Mouse (Mus musculus): ENCODE data around the gene Sh2d6.

Sh2d6 gene

GRCm38 (mm10) chr6:72534035-72534809 is 12.7 kb upstream of the Sh2d6 start:
- DNase-seq = peak; percentile 84

GRCm38 (mm10) chr6:72533555-72533954 is 12.0 kb upstream of the Sh2d6 start:
- peak; percentile 64 for DNase-seq

- no peak for DNase-seq
Observed at GRCm38 (mm10) chr6:72532580-72532979, 11.1 kb upstream of the Sh2d6 start.

DNA sequence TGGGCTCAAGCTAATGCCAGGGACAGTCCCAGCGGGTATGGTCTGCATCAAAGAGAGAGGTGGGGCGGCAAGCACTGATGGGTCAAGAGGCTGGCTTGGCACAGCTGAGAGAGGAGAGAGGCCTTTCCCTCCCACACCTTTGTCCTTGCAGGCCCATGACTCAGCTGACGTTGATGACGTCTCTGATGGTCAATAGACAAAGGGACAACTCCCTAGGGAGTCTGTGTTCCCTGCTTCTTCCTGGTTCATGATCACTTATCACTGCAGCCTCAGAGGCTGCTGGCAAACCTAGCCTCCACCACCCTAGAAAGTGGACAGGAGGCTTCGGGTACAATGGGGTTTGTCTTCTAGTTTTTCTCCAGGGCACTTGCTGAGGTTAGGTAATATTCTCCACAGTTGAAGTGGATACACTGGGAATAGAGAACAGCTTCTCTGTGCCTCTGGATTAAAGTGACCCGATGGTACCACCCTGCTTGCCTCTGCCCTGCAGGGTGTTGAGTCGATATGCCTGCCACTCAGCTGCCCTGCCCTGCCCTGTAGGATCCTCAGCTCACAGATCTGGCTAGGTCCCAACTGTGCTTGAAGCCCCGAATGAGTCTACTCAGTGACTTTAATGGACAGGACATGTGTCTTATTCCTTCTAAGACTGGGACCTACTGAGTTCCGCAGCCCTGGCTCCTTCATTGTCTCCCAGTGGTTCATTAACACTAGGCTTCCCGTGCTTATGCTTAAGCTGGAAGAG is 7.1 kb upstream of the Sh2d6 start:
- DNase-seq = no peak

GRCm38 (mm10) chr6:72527070-72527469 is 5.6 kb upstream of the Sh2d6 start:
- no peak for DNase-seq

DNA sequence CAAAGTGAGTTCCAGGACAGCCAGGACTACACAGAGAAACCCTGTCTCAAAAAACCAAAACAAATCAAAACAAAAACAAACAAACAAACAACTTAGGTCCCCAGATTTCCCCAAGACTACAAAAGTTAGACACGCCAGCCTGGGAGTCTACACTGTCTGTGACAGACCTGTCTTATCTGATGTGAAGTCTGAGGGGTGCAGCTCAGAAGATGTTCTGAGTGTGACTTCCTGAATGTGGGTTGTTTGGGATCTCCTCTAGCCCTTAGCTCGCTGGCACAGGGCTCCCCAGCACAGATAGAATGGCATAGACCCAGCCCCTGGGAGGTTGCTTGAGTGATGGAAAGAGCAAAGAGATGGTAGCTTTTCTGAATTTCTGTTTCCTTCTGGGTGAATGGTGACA is 2.7 kb upstream of the Sh2d6 start:
- no peak for DNase-seq

DNA sequence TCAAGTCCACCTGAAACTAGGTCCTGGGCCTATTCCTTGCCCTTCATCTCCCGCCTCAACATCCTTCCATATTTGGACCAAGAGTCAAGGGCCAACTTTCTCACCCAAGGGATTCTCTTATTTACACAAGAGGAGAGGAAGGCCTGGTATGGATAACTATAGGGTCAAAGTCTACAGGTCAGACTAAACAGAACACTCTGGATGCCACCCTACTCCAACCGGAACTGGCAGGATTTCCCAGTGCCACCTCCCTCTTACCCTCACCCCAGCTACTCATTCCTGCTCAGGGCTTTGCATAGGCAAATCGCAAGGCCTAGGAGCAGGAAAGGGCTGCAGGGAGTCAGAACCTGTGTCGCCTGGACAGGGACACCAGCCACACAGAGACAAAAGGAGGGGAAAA is 1.7 kb upstream of the Sh2d6 start:
- DNase-seq = no peak

DNA sequence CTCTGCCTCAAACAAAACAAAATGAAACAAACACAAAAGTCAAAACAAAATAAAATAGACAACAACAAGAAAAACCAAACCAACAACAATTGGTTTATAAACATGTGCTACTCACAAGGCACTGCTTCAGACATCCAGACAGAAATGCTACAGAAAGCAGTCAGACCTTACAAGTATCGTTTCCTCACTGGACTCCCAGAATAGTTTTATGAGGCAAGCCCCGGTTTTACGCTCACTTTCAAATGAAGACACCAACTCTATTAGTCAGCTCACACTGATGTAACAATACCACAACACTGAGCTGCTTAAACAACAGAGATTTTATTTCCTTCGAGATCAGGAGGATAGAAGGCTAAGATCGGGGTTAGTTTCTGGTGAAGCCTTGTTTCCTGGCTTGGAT is 781 bp upstream of the Sh2d6 start:
- no peak for DNase-seq

GRCm38 (mm10) chr6:72520904-72521303 is 603 bp downstream of the Sh2d6 start:
- no peak for DNase-seq

GRCm38 (mm10) chr6:72519892-72520663 is 1.4 kb downstream of the Sh2d6 start:
- peak; percentile 70 for DNase-seq

DNA sequence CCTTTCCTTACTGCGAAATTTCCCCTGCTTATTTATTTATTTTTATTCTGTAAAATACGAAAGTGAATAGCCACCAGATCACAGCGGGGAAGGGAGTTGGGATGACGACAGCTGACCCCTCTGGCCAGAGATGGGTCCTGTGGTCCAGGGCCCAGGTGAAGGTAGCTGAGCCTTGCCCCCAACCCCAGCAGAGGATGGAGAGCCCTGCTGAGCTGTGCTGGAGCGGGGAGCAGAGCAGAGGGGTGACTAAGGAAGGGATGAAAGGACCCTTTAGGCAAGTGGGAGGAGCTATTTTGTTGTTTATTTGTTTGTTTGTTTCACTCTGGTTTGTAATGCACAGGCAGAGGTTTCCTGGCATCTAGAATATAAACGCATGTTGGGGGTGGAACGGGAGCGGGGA is 2.2 kb downstream of the Sh2d6 start:
- no peak for DNase-seq

- no peak for DNase-seq
Observed at GRCm38 (mm10) chr6:72518842-72519241, 2.7 kb downstream of the Sh2d6 start.

- no peak for DNase-seq
Observed at GRCm38 (mm10) chr6:72515644-72516043, 5.9 kb downstream of the Sh2d6 start.

- no peak for DNase-seq
Observed at GRCm38 (mm10) chr6:72513071-72513440, 8.5 kb downstream of the Sh2d6 start.

GRCm38 (mm10) chr6:72512386-72513070 is 9.0 kb downstream of the Sh2d6 start:
- peak; percentile 92 for DNase-seq

GRCm38 (mm10) chr6:72510686-72511421 is 10.7 kb downstream of the Sh2d6 start:
- peak; percentile 64 for DNase-seq

GRCm38 (mm10) chr6:72509872-72510435 is 11.6 kb downstream of the Sh2d6 start:
- no peak for DNase-seq

- no peak for DNase-seq
Observed at GRCm38 (mm10) chr6:72508596-72508995, 12.9 kb downstream of the Sh2d6 start.

DNA sequence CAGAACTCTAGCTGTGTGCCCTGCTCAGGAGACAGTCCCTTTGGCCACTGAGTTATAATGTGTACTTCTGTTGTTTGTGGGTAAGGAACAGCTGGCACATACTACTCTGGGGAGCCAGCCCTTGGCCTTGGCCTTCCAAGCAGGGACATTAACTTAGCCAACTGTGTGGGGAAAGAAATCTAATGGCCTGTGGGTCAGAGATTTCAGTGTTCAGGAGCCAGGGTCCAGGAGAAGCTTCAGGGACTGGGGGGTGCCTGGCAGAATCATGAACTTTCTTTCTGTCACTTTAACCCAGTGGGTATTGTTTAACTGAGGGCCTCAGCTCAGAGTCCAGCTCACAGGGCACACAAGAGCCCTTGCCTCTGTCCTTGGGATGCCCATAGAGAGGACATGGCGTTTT is 15.4 kb downstream of the Sh2d6 start:
- DNase-seq = no peak

DNA sequence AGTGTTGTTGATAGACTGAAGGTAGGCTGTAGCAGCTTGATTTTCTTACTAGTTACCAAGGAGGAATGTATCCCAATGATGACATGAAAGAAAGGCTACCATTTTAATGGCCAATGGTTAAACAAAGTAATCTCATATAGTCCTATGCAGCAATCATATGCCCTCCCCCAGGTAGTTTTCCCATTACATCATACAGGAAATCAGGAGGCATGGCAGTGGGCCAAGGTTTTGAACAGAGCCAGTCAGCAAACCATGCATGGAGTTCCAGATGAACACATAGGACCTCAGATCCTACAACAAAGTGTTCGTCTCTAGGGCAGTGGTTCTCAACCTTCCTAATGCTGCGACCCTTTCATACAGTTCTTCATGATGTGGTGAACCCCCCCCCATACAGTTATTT is 17.6 kb downstream of the Sh2d6 start:
- DNase-seq = peak; percentile 79

GRCm38 (mm10) chr6:72503309-72503708 is 18.2 kb downstream of the Sh2d6 start:
- no peak for DNase-seq

DNA sequence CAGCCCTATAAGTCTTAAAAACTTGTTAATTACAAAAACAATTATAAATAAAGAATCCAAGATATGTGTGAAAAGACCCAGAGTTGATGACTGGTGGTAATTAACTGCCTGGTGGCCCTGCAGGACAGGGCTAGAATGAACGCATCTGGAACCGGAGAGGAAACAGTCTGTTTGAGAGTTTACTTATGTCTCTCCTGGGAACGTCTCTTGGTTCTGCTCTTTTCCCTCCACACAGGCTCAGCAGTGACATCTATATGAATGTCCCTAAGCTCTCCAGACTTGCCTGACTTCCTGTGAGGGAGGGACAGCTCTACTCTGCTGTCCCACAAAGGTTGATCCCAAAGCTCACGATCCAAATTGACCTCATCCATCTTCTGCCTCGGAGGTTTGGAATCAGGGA is 22.6 kb downstream of the Sh2d6 start:
- peak; percentile 35 for DNase-seq
